Mouse (Mus musculus) spleen, postnatal 36 days (tissue): ENCODE results near the gene Naxd.
"Not testable (repeated sequence)": the region's sequence is repeated elsewhere in the genome, so short reads cannot be mapped to it uniquely, and the experiment has no call there.

Experiments
- DNase-seq, 2 experiments: peaks; one replicate each; pipeline ENCODE4 v3.0.0; 2022; ENCODE audit warnings: low spot score in 2 of 2, mixed read lengths in 1 of 2

The Naxd gene

GRCm38 (mm10) chr8:11471309-11471708, 26.0 kb upstream of the Naxd start:
- no peak for DNase-seq

- DNase-seq: no peak
Observed at GRCm38 (mm10) chr8:11473072-11473471, 24.2 kb upstream of the Naxd start.

- DNase-seq: no peak
Observed at GRCm38 (mm10) chr8:11475397-11475796, 21.9 kb upstream of the Naxd start.

- DNase-seq: no peak
Observed at GRCm38 (mm10) chr8:11475876-11476275, 21.4 kb upstream of the Naxd start.

GRCm38 (mm10) chr8:11476338-11477177, 20.7 kb upstream of the Naxd start:
- DNase-seq: peak; percentile 22 to 47

- no peak for DNase-seq
Observed at GRCm38 (mm10) chr8:11477178-11477553, 20.1 kb upstream of the Naxd start.

GRCm38 (mm10) chr8:11477811-11478761, 19.2 kb upstream of the Naxd start, which contains the start of gene Rab20:
Gene Rab20 (minus strand): TSS chr8:11478710.
- DNase-seq: peak; percentile 38 to 44

GRCm38 (mm10) chr8:11478807-11479527, 18.3 kb upstream of the Naxd start:
- DNase-seq: no peak

GRCm38 (mm10) chr8:11479591-11479990, 17.7 kb upstream of the Naxd start:
- DNase-seq: no peak

- no peak for DNase-seq
Observed at GRCm38 (mm10) chr8:11481876-11482275, 15.4 kb upstream of the Naxd start.

- DNase-seq: no peak
Observed at GRCm38 (mm10) chr8:11482537-11482936, 14.8 kb upstream of the Naxd start.

GRCm38 (mm10) chr8:11486142-11486541, 11.2 kb upstream of the Naxd start:
- DNase-seq: peak; percentile 38 to 41

GRCm38 (mm10) chr8:11487229-11487628, 10.1 kb upstream of the Naxd start:
- no peak for DNase-seq

GRCm38 (mm10) chr8:11492340-11492739, 5.0 kb upstream of the Naxd start:
- DNase-seq: not testable (repeated sequence)

- DNase-seq: no peak
Observed at GRCm38 (mm10) chr8:11498281-11498680, 975 bp downstream of the Naxd start.

GRCm38 (mm10) chr8:11498786-11499485, 1.6 kb downstream of the Naxd start:
- DNase-seq: no peak

- DNase-seq: no peak
Observed at GRCm38 (mm10) chr8:11503476-11504232, 6.3 kb downstream of the Naxd start.

- DNase-seq: no peak
Observed at GRCm38 (mm10) chr8:11506074-11506473, 8.8 kb downstream of the Naxd start.

- peak; percentile 33 to 53 for DNase-seq
Observed at GRCm38 (mm10) chr8:11506802-11507201, 9.5 kb downstream of the Naxd start.

- no peak for DNase-seq
Observed at GRCm38 (mm10) chr8:11508880-11509279, 11.6 kb downstream of the Naxd start.
